Mouse (Mus musculus): ENCODE data around the gene Sh2d1b2.

The Sh2d1b2 gene

DNA sequence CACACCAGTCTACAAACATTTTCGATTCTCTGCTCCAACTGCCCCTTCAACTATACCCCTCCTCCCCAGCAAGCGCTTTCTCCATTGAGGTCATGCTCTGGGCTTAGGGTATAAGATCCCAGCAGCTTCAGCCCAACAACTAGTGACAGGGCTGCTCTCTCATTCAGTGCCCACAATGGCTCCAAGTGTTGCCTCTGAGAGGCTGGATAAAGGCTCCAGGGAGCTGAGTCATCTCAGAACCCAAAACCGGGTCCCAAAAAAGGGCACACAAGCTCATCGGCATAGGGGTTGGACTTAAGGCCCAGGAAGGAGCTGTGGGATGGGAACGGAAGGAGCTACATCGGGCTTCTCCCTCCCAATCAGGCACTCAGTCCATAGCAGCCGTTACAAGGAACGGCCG, 69.1 kb downstream of the Sh2d1b2 start:
- no peaks in the 10 kb centered on the region for H3K27me3 ChIP-seq (ENCODE audit: control insufficient read depth, insufficient read depth, low read length, poor library complexity, severe bottlenecking)
- no peaks in the 10 kb centered on the region for H3K36me3 ChIP-seq (ENCODE audit: control insufficient read depth, insufficient read depth, low read length, poor library complexity, severe bottlenecking)
- DNase-seq (ENCODE audit: low read depth, low spot score), result no peak

DNA sequence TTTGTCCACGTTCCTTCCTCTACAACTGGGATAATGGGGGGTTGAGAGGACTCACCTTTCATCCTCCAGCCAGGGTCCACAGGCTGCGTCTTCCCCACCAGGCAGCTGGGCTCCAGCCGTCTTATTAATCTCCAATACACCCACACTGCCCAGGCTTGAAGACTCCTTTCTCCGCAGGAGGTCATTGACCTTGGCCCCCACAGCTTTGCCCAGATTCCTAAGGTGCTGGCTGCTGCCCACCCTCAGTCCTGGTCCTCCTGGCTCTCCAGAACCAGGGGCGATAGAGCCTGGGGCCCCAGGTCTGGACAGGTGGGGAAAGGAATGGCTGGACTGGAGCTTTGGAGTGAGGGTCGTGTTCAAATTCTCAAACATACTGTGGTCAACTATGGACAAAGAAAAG, 69.9 kb downstream of the Sh2d1b2 start:
- no peaks in the 10 kb centered on the region for H3K27me3 ChIP-seq (ENCODE audit: control insufficient read depth, insufficient read depth, low read length, poor library complexity, severe bottlenecking)

DNA sequence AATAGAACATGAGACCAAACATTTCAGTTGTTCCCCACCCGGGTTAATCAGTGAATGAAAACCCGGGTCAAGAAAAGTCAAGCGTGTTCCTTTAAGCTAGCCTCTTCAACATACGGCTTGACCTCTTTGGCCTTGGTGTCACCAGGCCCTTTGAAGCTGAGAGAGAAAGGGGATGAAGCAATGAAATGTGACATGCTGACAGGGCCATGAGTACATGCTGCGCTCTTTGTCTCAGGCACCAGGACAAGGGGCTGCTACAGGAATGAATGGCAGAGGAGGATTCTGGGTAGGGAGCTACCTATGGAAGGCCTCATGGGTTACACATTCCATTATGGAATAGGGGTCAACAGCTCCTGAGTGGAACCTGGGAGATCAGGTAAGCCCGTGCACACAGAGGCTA, 70.6 kb downstream of the Sh2d1b2 start:
- no peaks in the 10 kb centered on the region for H3K36me3 ChIP-seq (ENCODE audit: control insufficient read depth, insufficient read depth, low read length, poor library complexity, severe bottlenecking)
- no peaks in the 10 kb centered on the region for H3K27me3 ChIP-seq (ENCODE audit: control insufficient read depth, insufficient read depth, low read length, poor library complexity, severe bottlenecking)
- DNase-seq (ENCODE audit: low read depth, low spot score), result no peak

More for the DNA sequence above, 69.9 kb downstream of the Sh2d1b2 start:
- no peak for DNase-seq (ENCODE audit: low read depth, low spot score)
- H3K36me3 ChIP-seq (ENCODE audit: control insufficient read depth, insufficient read depth, low read length, poor library complexity, severe bottlenecking), result no peaks in the 10 kb centered on the region

Measured in splenic B cell, adult 2 months (primary cell).